Mouse (Mus musculus): ENCODE data around the gene Ccm2l.

Gene Ccm2l

GRCm38 (mm10) chr2:153052700-153053351, 12.9 kb upstream of the Ccm2l start:
- DNase-seq (ENCODE audit: low spot score in 2 of 2), result no peak

- no peak for DNase-seq (ENCODE audit: low spot score in 2 of 2)
Measured at GRCm38 (mm10) chr2:153053896-153054295, 11.9 kb upstream of the Ccm2l start.

DNA sequence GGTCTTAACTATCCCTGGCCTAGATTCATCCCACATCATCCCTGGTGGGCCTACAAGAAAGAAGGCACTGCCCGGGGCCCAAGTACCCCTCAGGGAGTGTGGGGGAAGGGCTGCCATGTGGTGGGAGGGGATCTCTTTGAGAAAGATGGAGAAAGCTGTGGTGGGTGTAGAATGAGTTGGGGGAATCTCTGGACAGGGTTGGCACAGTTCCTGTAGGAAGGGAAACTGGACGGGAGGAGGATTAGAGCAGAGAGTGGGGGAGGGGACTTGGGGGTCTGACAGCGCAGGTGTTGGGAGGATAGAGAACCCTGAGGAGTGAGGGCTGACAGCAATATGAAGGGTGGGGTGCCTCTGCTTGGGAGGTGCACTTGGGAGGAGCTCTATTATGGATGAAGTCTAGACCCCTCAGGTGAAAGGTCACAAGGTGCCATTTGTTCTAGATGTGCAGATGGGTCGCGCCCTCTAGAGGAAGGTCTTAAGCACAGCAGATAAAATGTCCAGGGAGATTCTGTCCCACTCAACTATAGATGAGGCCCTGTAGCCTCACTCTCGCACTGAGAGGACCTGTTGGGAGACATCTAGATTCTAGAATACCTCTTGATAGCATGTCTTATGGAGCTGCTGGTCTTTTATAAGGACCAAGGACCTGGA, 10.4 kb upstream of the Ccm2l start:
- DNase-seq (ENCODE audit: low spot score in 2 of 2), result no peak

DNA sequence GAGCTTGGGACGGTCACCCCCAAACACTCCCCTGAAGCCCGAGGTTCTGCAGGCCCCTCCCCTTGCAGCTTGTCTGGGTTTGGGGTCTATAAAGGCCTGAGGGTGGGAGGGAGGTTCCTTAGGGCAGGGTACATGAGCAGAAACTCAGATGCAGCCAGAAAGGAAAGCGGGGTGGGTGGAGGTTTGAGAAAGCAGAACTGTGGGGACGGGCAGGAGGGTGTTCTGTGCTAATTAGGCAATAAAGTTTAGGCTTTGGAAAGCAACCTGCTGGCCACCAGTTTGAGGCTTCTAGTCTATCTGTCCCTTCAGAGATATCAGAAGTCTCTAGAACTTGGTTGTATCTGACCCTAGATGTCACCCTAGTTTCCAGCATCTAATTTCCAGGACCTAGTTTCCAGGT, 7.4 kb upstream of the Ccm2l start:
- no peak for DNase-seq (ENCODE audit: low spot score in 2 of 2)

DNA sequence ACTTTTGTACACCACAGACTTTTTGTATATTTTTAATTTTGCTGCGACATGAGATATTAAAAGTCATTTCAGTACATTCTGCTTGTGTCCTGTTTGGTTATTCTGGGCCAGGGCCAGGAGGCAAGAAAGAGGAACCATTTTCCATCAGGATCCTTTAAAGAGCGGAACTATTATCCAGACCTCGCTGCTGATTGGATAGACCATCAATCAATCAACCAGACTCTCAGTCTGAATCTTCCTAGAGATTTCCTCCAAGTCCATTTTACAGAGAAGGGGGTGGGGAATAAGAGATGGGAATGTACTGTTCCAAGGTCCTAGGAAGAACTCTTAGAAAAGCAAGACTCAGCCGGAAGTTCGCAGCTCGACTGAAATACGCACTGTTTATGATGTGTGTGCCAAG, 5.5 kb upstream of the Ccm2l start:
- no peak for DNase-seq (ENCODE audit: low spot score in 2 of 2)

GRCm38 (mm10) chr2:153063394-153063793, 2.4 kb upstream of the Ccm2l start:
- DNase-seq (ENCODE audit: low spot score in 2 of 2), result no peak

- no peak for DNase-seq (ENCODE audit: low spot score in 2 of 2)
Measured at GRCm38 (mm10) chr2:153064190-153064970, 1.4 kb upstream of the Ccm2l start.

GRCm38 (mm10) chr2:153066991-153067390, 1.2 kb downstream of the Ccm2l start:
- DNase-seq (ENCODE audit: low spot score in 2 of 2), result no peak

DNA sequence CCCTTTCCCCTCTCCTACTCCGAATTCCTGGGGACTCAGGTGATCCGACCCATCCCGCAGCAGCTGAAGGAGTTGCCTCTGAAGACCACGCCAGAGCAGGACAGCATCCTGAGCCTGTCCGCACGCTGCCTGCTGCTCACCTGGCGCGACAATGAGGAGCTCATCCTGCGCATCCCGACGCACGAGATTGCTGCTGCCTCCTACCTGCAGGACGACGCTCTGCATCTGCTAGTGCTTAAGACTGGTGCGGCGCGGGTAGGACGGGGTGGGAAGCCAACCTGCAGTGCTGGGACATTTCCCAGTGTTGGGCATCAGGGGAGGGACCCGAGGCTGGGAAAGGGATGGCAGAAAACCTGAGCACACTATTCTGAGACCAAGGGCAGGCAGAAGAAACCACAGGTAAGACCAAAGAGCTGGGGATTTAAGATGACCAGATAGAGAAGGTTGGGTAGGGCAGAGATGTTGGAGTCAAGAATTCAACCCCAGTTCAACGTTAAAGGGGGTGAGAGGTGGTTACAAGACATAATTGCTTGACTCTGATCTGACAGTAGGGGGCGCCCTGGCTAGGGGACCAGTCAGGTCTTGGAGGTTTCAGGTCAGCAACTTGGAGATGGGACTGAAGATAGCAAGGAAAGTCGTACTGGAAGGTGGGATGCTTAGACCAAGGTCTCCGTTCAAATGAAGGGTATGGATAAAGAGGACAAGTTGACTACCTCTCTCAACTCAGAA, 5.2 kb downstream of the Ccm2l start:
- no peak for DNase-seq (ENCODE audit: low spot score in 2 of 2)

- DNase-seq (ENCODE audit: low spot score in 2 of 2), result peak in 1 of 2 experiments; percentile 40
Measured at GRCm38 (mm10) chr2:153071491-153072184, 5.9 kb downstream of the Ccm2l start.

DNA sequence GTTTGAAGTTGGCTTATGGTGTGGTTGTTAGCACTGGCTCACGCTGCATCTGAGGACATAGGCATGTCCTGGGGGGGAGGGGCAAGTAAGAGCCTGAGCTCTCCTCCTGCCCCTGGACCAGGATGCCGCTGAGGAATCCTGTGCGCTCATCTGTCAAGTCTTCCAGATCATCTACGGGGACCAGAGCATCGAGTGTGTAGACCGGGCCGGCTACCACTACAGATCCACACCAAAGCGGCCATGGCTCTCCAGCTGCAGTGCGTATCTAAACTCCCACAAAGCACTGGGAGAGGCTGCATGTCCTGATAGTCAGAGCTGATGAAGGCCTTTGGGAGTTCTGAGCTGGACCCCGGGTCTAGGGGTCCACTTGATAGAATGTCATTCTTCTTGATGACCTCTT, 8.9 kb downstream of the Ccm2l start:
- DNase-seq (ENCODE audit: low spot score in 2 of 2), result no peak

- no peak for DNase-seq (ENCODE audit: low spot score in 2 of 2)
Measured at GRCm38 (mm10) chr2:153075961-153076360, 10.2 kb downstream of the Ccm2l start.

GRCm38 (mm10) chr2:153080841-153081523, 15.2 kb downstream of the Ccm2l start:
- DNase-seq (ENCODE audit: low spot score in 2 of 2), result peak in 1 of 2 experiments; percentile 74

GRCm38 (mm10) chr2:153081866-153082265, 16.1 kb downstream of the Ccm2l start:
- no peak for DNase-seq (ENCODE audit: low spot score in 2 of 2)

- DNase-seq (ENCODE audit: low spot score in 2 of 2), result no peak
Measured at GRCm38 (mm10) chr2:153083275-153083674, 17.5 kb downstream of the Ccm2l start.

DNA sequence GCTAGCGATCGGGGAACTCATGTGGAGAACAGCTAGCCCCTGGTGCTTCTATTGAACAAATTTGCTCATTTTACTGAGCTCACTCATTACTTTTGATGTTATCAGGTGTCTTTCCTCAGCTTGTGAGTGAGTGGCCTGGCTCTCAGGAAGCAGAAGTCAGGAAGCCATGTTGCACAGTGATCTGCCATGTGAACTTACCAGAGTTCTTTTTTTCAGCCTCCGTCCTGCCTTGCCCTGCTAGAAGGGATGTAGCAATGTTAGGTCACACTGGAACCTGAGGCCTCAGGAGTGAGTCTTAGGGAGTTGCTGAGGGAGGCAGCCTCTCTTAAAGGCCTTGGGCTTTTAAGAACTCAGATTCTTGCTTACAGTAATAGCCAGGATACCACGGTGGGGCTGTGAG, 18.1 kb downstream of the Ccm2l start:
- no peak for DNase-seq (ENCODE audit: low spot score in 2 of 2)

- DNase-seq (ENCODE audit: low spot score in 2 of 2), result no peak
Measured at GRCm38 (mm10) chr2:153084261-153084976, 18.7 kb downstream of the Ccm2l start.

- DNase-seq (ENCODE audit: low spot score in 2 of 2), result no peak
Measured at GRCm38 (mm10) chr2:153085556-153085955, 19.8 kb downstream of the Ccm2l start.

DNA sequence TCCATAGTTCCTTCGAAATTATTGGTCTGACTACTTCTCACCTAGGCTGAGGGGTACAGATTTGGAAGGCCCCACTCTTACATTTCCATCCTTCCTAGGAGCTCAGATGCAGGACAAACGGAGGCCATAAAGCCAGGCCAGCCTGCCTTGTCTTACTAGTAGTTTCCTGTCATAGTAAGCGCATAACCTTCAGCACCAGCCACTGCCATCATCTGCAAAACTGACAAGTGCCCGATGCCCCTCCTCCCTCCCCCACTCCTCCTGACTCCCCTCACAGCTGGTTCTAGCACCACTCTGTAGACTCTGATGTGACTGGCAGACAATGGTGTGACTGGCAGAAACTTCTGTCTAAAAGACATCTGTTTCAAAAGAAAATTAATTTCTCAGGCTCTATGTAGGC, 20.4 kb downstream of the Ccm2l start:
- DNase-seq (ENCODE audit: low spot score in 2 of 2), result no peak

DNA sequence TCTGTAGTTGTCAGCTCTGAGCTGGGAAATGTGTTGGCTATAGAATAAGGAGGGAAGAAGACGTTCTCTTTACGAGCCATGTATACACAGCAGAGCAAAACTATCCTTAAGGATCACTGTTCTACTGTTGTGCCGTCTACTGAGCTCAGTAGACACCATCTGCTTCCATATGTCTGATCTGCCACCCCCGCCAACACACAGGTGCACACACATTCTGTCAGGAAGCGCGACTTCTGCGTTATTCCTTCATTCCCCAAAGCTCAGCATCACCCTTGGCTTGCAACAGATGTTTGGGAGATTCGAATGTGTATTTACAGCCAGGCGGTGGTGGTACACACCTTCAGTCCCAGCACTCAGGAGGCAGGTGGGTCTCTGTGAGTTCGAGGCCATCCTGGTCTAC, 21.3 kb downstream of the Ccm2l start:
- no peak for DNase-seq (ENCODE audit: low spot score in 2 of 2)

Data from frontal cortex, postnatal 14 days (tissue).